Comparison of ENCODE assay signal across 14 mouse cellular contexts in the genomic region with DNA sequence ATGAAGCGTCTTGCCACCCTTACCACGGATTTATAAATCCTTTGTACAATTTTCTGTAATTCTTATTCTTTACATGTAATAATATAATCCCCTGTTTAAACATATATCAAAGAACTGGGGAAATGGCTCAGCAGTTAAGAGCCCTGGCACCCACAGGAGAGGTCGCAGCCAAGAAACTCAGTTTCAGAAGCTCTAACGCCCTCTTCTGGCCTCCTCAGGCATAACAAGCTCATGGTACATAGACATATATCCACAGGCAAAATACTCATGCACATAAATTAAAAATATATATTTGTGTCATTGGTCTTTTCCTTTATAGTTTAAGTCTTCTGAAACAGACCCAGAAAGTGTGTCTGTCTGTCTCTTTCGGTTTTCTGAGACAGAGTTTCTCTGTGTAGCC. TPM values are rescaled to one million over a fixed set of nuclear protein-coding genes. Genes with fewer than 3 reads are reported as not detected.
DNase-seq lines count a peak whose midpoint lies in the region; ATAC-seq and TF ChIP-seq lines count a peak whose summit lies in the region.
"Had no signal": no experiment of that assay in that cellular context is flagged by ENCODE, and none has a peak within 500 bp of the region (broad histone marks: within the 10 kb centered on the region; RNA-seq: fewer than 3 reads in every experiment).

No protein-coding gene starts in this region.

- peak; percentile 26; the same call in 1 of the 2 replicates for TF ChIP-seq CTCF in kidney, postnatal 0 days (IDR thresholded peaks at IDR 0.05; ENCODE audit: low read depth)
- TF ChIP-seq CTCF in thymus, adult 2 months (IDR thresholded peaks at IDR 0.05; ENCODE audit: borderline replicate concordance, control insufficient read depth, extremely low read depth, insufficient read depth, low read length, poor library complexity), result no peak

- H3K4me3 ChIP-seq in kidney, postnatal 0 days (replicated peaks; ENCODE audit: low read depth, low read length), result no peak overlapping the region
- H3K4me3 ChIP-seq in thymus, adult 2 months (ENCODE audit: control insufficient read depth, insufficient read depth, low read length), result no peak overlapping the region
- H3K4me3 ChIP-seq in hindbrain, embryonic 11.5 days (ENCODE audit: low read depth, low read length), result no peak overlapping the region
- H3K4me3 ChIP-seq in kidney, embryonic 16.5 days (ENCODE audit: low read length), result no peak overlapping the region
- H3K4me3 ChIP-seq: heart, embryonic 15.5 days; liver, embryonic 13.5 days had no signal

- peaks cover 34% of the 10 kb centered on the region for H3K36me3 ChIP-seq in kidney, postnatal 0 days (ENCODE audit: insufficient read depth, low read length)
- H3K36me3 ChIP-seq in thymus, adult 2 months (ENCODE audit: control insufficient read depth, insufficient read depth, low read length), result peaks cover 46% of the 10 kb centered on the region
- no peaks in the 10 kb centered on the region for H3K36me3 ChIP-seq in hindbrain, embryonic 11.5 days (ENCODE audit: control insufficient read depth, insufficient read depth, low read length)
- peaks cover 27% of the 10 kb centered on the region for H3K36me3 ChIP-seq in kidney, embryonic 16.5 days (ENCODE audit: insufficient read depth, low read length)

- no peak for ATAC-seq in kidney, postnatal 0 days (replicated peaks; ENCODE audit: low FRiP score, low read depth)
- ATAC-seq in hindbrain, embryonic 11.5 days (ENCODE audit: low FRiP score), result no peak
- no peak for ATAC-seq in kidney, embryonic 16.5 days (ENCODE audit: low FRiP score, low TSS enrichment)
- ATAC-seq: forebrain, embryonic 16.5 days; hindbrain, embryonic 16.5 days had no signal

- no peak overlapping the region for H3K9ac ChIP-seq in kidney, postnatal 0 days (ENCODE audit: low read depth, low read length)
- no peak overlapping the region for H3K9ac ChIP-seq in hindbrain, embryonic 11.5 days (ENCODE audit: low read depth, low read length)
- H3K9ac ChIP-seq in kidney, embryonic 16.5 days (replicated peaks; ENCODE audit: low read length), result no peak overlapping the region
- H3K9ac ChIP-seq: heart, embryonic 15.5 days; liver, embryonic 13.5 days had no signal

- H3K27me3 ChIP-seq in kidney, postnatal 0 days (ENCODE audit: insufficient read depth, low read length), result no peaks in the 10 kb centered on the region
- H3K27me3 ChIP-seq in thymus, adult 2 months (ENCODE audit: control insufficient read depth, insufficient read depth, low read length), result no peaks in the 10 kb centered on the region
- H3K27me3 ChIP-seq in hindbrain, embryonic 11.5 days (ENCODE audit: control insufficient read depth, insufficient read depth, low read length), result no peaks in the 10 kb centered on the region
- H3K27me3 ChIP-seq in kidney, embryonic 16.5 days (ENCODE audit: insufficient read depth, low read length), result no peaks in the 10 kb centered on the region
- H3K27me3 ChIP-seq: heart, embryonic 15.5 days; liver, embryonic 13.5 days had no signal

- 85% methylated on average over 5 of the region's 5 CpGs for WGBS in kidney, postnatal 0 days
- 88% methylated on average over 5 of the region's 5 CpGs for WGBS in thymus, adult 2 months
- WGBS in hindbrain, embryonic 11.5 days, result 82% methylated on average over 5 of the region's 5 CpGs
- 82% methylated on average over 5 of the region's 5 CpGs for WGBS in kidney, embryonic 16.5 days

- no peak overlapping the region for H3K4me2 ChIP-seq in kidney, postnatal 0 days (ENCODE audit: low read length)
- H3K4me2 ChIP-seq in hindbrain, embryonic 11.5 days (replicated peaks; ENCODE audit: low read depth, low read length), result no peak overlapping the region
- no peak overlapping the region for H3K4me2 ChIP-seq in kidney, embryonic 16.5 days (replicated peaks; ENCODE audit: low read depth, low read length)
- H3K4me2 ChIP-seq: heart, embryonic 15.5 days; liver, embryonic 13.5 days had no signal

- no peak for DNase-seq in kidney, postnatal 0 days (ENCODE audit: low spot score)
- no peak for DNase-seq in kidney, postnatal 4 days
- DNase-seq in thymus, postnatal 4 days, result peak; percentile 56
- DNase-seq in thymus, adult 2 months, result no peak
- DNase-seq in ZHBTc4 (ENCODE audit: low read depth, low spot score), result peak; percentile 76
- DNase-seq in testis, postnatal 14 days (ENCODE audit: low spot score), result peak; percentile 65
- DNase-seq in hindbrain, embryonic 11.5 days (ENCODE audit: low spot score), result no peak
- DNase-seq: adrenal gland, adult 8-10 months; gastrocnemius, postnatal 25 days; liver, embryonic 13.5 days had no signal

- no peak for TF ChIP-seq POLR2A in thymus, adult 2 months (IDR thresholded peaks at IDR 0.05; ENCODE audit: control insufficient read depth, extremely low read depth, insufficient read depth, low read length, poor library complexity)

- H3K9me3 ChIP-seq in kidney, postnatal 0 days (replicated peaks; ENCODE audit: low read length), result no peaks in the 10 kb centered on the region
- no peaks in the 10 kb centered on the region for H3K9me3 ChIP-seq in hindbrain, embryonic 11.5 days (ENCODE audit: control insufficient read depth, low read length)
- no peaks in the 10 kb centered on the region for H3K9me3 ChIP-seq in kidney, embryonic 16.5 days (ENCODE audit: low read length)
- H3K9me3 ChIP-seq: heart, embryonic 15.5 days; liver, embryonic 13.5 days had no signal

- H3K4me1 ChIP-seq in kidney, postnatal 0 days (replicated peaks; ENCODE audit: insufficient read depth, low read length), result peaks cover 38% of the 10 kb centered on the region
- H3K4me1 ChIP-seq in thymus, adult 2 months (replicated peaks; ENCODE audit: control insufficient read depth, insufficient read depth, low read length), result peaks cover 33% of the 10 kb centered on the region
- no peaks in the 10 kb centered on the region; the same call in none of the 2 replicates for H3K4me1 ChIP-seq in hindbrain, embryonic 11.5 days (replicated peaks; ENCODE audit: control insufficient read depth, insufficient read depth, low read length)
- H3K4me1 ChIP-seq in kidney, embryonic 16.5 days (ENCODE audit: insufficient read depth, low read length), result peaks cover 40% of the 10 kb centered on the region

- no peak overlapping the region for H3K27ac ChIP-seq in kidney, postnatal 0 days
- H3K27ac ChIP-seq in thymus, adult 2 months (ENCODE audit: control insufficient read depth, insufficient read depth, low read length), result no peak overlapping the region
- H3K27ac ChIP-seq in hindbrain, embryonic 11.5 days (ENCODE audit: low read depth, low read length), result no peak overlapping the region
- H3K27ac ChIP-seq in kidney, embryonic 16.5 days (ENCODE audit: low read length), result no peak overlapping the region
- H3K27ac ChIP-seq: heart, embryonic 15.5 days; liver, embryonic 13.5 days had no signal

RNA-seq across cellular contexts. Expression of a gene that starts 9.8 kb away (rescaled TPM):
- polyA plus RNA-seq in kidney, postnatal 0 days (2015; fragmentation: Nextera tagmentation; extraction: Ambion mirVana), result 4.8 and 7.8 TPM in 2 replicates
- polyA plus RNA-seq in thymus, adult 2 months (2012; rRNA removed), result 283 and 325 TPM in 2 replicates
- 0.62 and 1.3 TPM in 2 replicates for polyA plus RNA-seq in hindbrain, embryonic 11.5 days (2014; fragmentation: Nextera tagmentation; extraction: Ambion mirVana)
- polyA plus RNA-seq in kidney, embryonic 16.5 days (2015; fragmentation: Nextera tagmentation; extraction: Ambion mirVana), result 7.1 and 8.7 TPM in 2 replicates

RNA-seq across cellular contexts. Expression of a gene that starts 37.2 kb away (rescaled TPM):
- polyA plus RNA-seq in kidney, postnatal 0 days (2015; fragmentation: Nextera tagmentation; extraction: Ambion mirVana), result 0.03 and 0.06 TPM in 2 replicates
- polyA plus RNA-seq in thymus, adult 2 months (2012; rRNA removed), result 0.18 and 0.29 TPM in 2 replicates
- polyA plus RNA-seq in hindbrain, embryonic 11.5 days (2014; fragmentation: Nextera tagmentation; extraction: Ambion mirVana), result 0.23 and 0.60 TPM in 2 replicates
- polyA plus RNA-seq in kidney, embryonic 16.5 days (2015; fragmentation: Nextera tagmentation; extraction: Ambion mirVana), result 0.20 and 0.35 TPM in 2 replicates

RNA-seq across cellular contexts. Expression of a gene that starts 37.2 kb away (rescaled TPM):
- polyA plus RNA-seq in kidney, postnatal 0 days (2015; fragmentation: Nextera tagmentation; extraction: Ambion mirVana), result 18.3 and 19.1 TPM in 2 replicates
- 10.8 and 11.0 TPM in 2 replicates for polyA plus RNA-seq in thymus, adult 2 months (2012; rRNA removed)
- polyA plus RNA-seq in hindbrain, embryonic 11.5 days (2014; fragmentation: Nextera tagmentation; extraction: Ambion mirVana), result 17.3 and 18.5 TPM in 2 replicates
- 28.0 and 29.5 TPM in 2 replicates for polyA plus RNA-seq in kidney, embryonic 16.5 days (2015; fragmentation: Nextera tagmentation; extraction: Ambion mirVana)

RNA-seq across cellular contexts. Expression of a gene that starts 48.8 kb away (rescaled TPM):
- 0.04 and 0.16 TPM in 2 replicates for polyA plus RNA-seq in kidney, postnatal 0 days (2015; fragmentation: Nextera tagmentation; extraction: Ambion mirVana)
- polyA plus RNA-seq in thymus, adult 2 months (2012; rRNA removed), result 0.24 and 2.3 TPM in 2 replicates
- polyA plus RNA-seq in hindbrain, embryonic 11.5 days (2014; fragmentation: Nextera tagmentation; extraction: Ambion mirVana), result 0.04 TPM in 1 of 2 replicates, not detected in the other
- polyA plus RNA-seq in kidney, embryonic 16.5 days (2015; fragmentation: Nextera tagmentation; extraction: Ambion mirVana), result 0.22 and 0.23 TPM in 2 replicates
- polyA plus RNA-seq: forebrain, embryonic 16.5 days; hindbrain, embryonic 16.5 days had no signal

Comparison
In these comparisons a context has a peak if more than half of its experiments do, and no peak if none do; other contexts are left out.
1. DNase-seq: peak in thymus, postnatal 4 days (single experiment), ZHBTc4 (single experiment) and testis, postnatal 14 days (single experiment); none in kidney, postnatal 0 days (single experiment), kidney, postnatal 4 days (0 of 2), thymus, adult 2 months (single experiment) and hindbrain, embryonic 11.5 days (single experiment).
2. RNA of a gene that starts 9.8 kb away (polyA plus RNA-seq): 283 to 325 TPM in thymus, adult 2 months; 7.1 to 8.7 TPM in kidney, embryonic 16.5 days, 4.8 to 7.8 TPM in kidney, postnatal 0 days and 0.62 to 1.3 TPM in hindbrain, embryonic 11.5 days; every median in the first group is over 10 times any median in the second.